Mouse (Mus musculus): ENCODE measurements around the gene Agps. TPM values are rescaled to one million over a fixed set of nuclear protein-coding genes. Genes with fewer than 3 reads are reported as not detected.

Gene Agps
- polyA plus RNA-seq, 1 experiment, result 18.2 TPM

GRCm38 (mm10) chr2:75819796-75820195 lies 12.2 kb upstream of the Agps start:
- H3K4me2 ChIP-seq (ENCODE audit: low read depth), result no peak overlapping the region
- no peak overlapping the region for H3K4me3 ChIP-seq
- no peaks in the 10 kb centered on the region for H3K36me3 ChIP-seq (ENCODE audit: control insufficient read depth, insufficient read depth)
- TF ChIP-seq SRF (IDR thresholded peaks at IDR 0.05; ENCODE audit: control insufficient read depth, insufficient read length, low read depth) (no peak), TCF3 (IDR thresholded peaks at IDR 0.05; ENCODE audit: insufficient read length, low read depth) (no peak), USF1 (IDR thresholded peaks at IDR 0.05; ENCODE audit: low read depth) (no peak), CEBPB (IDR thresholded peaks at IDR 0.05; ENCODE audit: insufficient read depth, poor library complexity, severe bottlenecking) (no peak), MAX (IDR thresholded peaks at IDR 0.05; ENCODE audit: low read depth) (no peak), POLR2AphosphoS2 (IDR thresholded peaks at IDR 0.05; ENCODE audit: insufficient read length, low read depth) (no peak), MYOG (IDR thresholded peaks at IDR 0.05; ENCODE audit: control insufficient read depth in 1 of 3, insufficient read depth in 1 of 3, insufficient read length in 2 of 3, low read depth in 2 of 3) (no peak), REST (IDR thresholded peaks at IDR 0.05; ENCODE audit: insufficient read depth, insufficient read length) (no peak)
- no peaks in the 10 kb centered on the region for H3K79me2 ChIP-seq (ENCODE audit: control insufficient read depth, insufficient read depth)
- peaks cover 12% of the 10 kb centered on the region for H3K27me3 ChIP-seq (ENCODE audit: control insufficient read depth, insufficient read depth, insufficient read length)
- H3ac ChIP-seq (ENCODE audit: control insufficient read depth, insufficient read length), result no peak overlapping the region

- H3K27me3 ChIP-seq (ENCODE audit: control insufficient read depth, insufficient read depth, insufficient read length), result no peaks in the 10 kb centered on the region
- no peaks in the 10 kb centered on the region for H3K79me2 ChIP-seq (ENCODE audit: control insufficient read depth, insufficient read depth)
- H3K4me3 ChIP-seq, result no peak overlapping the region
- no peak overlapping the region for H3K4me2 ChIP-seq (ENCODE audit: low read depth)
- no peak for TF ChIP-seq E2F4 (IDR thresholded peaks at IDR 0.05; ENCODE audit: insufficient read depth)
- no peak for TF ChIP-seq MYOD1 (IDR thresholded peaks at IDR 0.05; ENCODE audit: control insufficient read depth in 1 of 3, insufficient read length in 2 of 3, low read depth in 2 of 3)
- TF ChIP-seq USF1 (IDR thresholded peaks at IDR 0.05; ENCODE audit: low read depth), result no peak
- TF ChIP-seq SRF (IDR thresholded peaks at IDR 0.05; ENCODE audit: control insufficient read depth, insufficient read length, low read depth), result no peak
- no peak for TF ChIP-seq CEBPB (IDR thresholded peaks at IDR 0.05; ENCODE audit: insufficient read depth, poor library complexity, severe bottlenecking)
- TF ChIP-seq MAX (IDR thresholded peaks at IDR 0.05; ENCODE audit: low read depth), result no peak
- no peak for TF ChIP-seq POLR2A (IDR thresholded peaks at IDR 0.05; ENCODE audit: insufficient read length, low read depth)
- TF ChIP-seq REST (IDR thresholded peaks at IDR 0.05; ENCODE audit: insufficient read depth, insufficient read length), result no peak
- no peaks in the 10 kb centered on the region for H3K36me3 ChIP-seq (ENCODE audit: control insufficient read depth, insufficient read depth)
- no peak overlapping the region for H3ac ChIP-seq (ENCODE audit: control insufficient read depth, insufficient read length)
These were observed 9.8 kb upstream of the Agps start for GRCm38 (mm10) chr2:75821971-75822751.

- TF ChIP-seq TCF12 (IDR thresholded peaks at IDR 0.05; ENCODE audit: insufficient read depth, poor library complexity, severe bottlenecking), result no peak
- TF ChIP-seq POLR2A (IDR thresholded peaks at IDR 0.05; ENCODE audit: insufficient read length, low read depth), result no peak
- no peak for TF ChIP-seq SRF (IDR thresholded peaks at IDR 0.05; ENCODE audit: control insufficient read depth, insufficient read length, low read depth)
- no peak for TF ChIP-seq MYOG (IDR thresholded peaks at IDR 0.05; ENCODE audit: control insufficient read depth in 1 of 3, insufficient read depth in 1 of 3, insufficient read length in 2 of 3, low read depth in 2 of 3)
- Histone ChIP-seq H3K36me3 (ENCODE audit: control insufficient read depth, insufficient read depth) (no peaks in the 10 kb centered on the region), H3ac (ENCODE audit: control insufficient read depth, insufficient read length) (no peak overlapping the region), H3K79me2 (ENCODE audit: control insufficient read depth, insufficient read depth) (no peaks in the 10 kb centered on the region), H3K4me3 (no peak overlapping the region), H3K4me2 (ENCODE audit: low read depth) (no peak overlapping the region), H3K27me3 (ENCODE audit: control insufficient read depth, insufficient read depth, insufficient read length) (no peaks in the 10 kb centered on the region)
These were observed 8.2 kb upstream of the Agps start for GRCm38 (mm10) chr2:75823736-75824135.

- Histone ChIP-seq H3K79me2 (ENCODE audit: control insufficient read depth, insufficient read depth) (no peaks in the 10 kb centered on the region), H3K36me3 (ENCODE audit: control insufficient read depth, insufficient read depth) (no peaks in the 10 kb centered on the region), H3ac (ENCODE audit: control insufficient read depth, insufficient read length) (no peak overlapping the region), H3K27me3 (ENCODE audit: control insufficient read depth, insufficient read depth, insufficient read length) (no peaks in the 10 kb centered on the region), H3K4me2 (ENCODE audit: low read depth) (no peak overlapping the region), H3K4me3 (no peak overlapping the region)
- TF ChIP-seq E2F4 (IDR thresholded peaks at IDR 0.05; ENCODE audit: insufficient read depth) (no peak), MYOD1 (IDR thresholded peaks at IDR 0.05; ENCODE audit: control insufficient read depth in 1 of 3, insufficient read length in 2 of 3, low read depth in 2 of 3) (no peak), REST (IDR thresholded peaks at IDR 0.05; ENCODE audit: insufficient read depth, insufficient read length) (no peak), POLR2AphosphoS2 (IDR thresholded peaks at IDR 0.05; ENCODE audit: insufficient read length, low read depth) (no peak), USF1 (IDR thresholded peaks at IDR 0.05; ENCODE audit: low read depth) (no peak), CEBPB (IDR thresholded peaks at IDR 0.05; ENCODE audit: insufficient read depth, poor library complexity, severe bottlenecking) (no peak), TCF3 (IDR thresholded peaks at IDR 0.05; ENCODE audit: insufficient read length, low read depth) (no peak), POLR2A (IDR thresholded peaks at IDR 0.05; ENCODE audit: insufficient read length, low read depth) (no peak), MYOG (IDR thresholded peaks at IDR 0.05; ENCODE audit: control insufficient read depth in 1 of 3, insufficient read depth in 1 of 3, insufficient read length in 2 of 3, low read depth in 2 of 3) (no peak), SRF (IDR thresholded peaks at IDR 0.05; ENCODE audit: control insufficient read depth, insufficient read length, low read depth) (no peak), MAX (IDR thresholded peaks at IDR 0.05; ENCODE audit: low read depth) (no peak), TCF12 (IDR thresholded peaks at IDR 0.05; ENCODE audit: insufficient read depth, poor library complexity, severe bottlenecking) (no peak)
These were observed 7.8 kb upstream of the Agps start for GRCm38 (mm10) chr2:75824144-75824543.

GRCm38 (mm10) chr2:75824846-75825245 lies 7.1 kb upstream of the Agps start:
- Histone ChIP-seq H3K79me2 (ENCODE audit: control insufficient read depth, insufficient read depth) (no peaks in the 10 kb centered on the region), H3K4me2 (ENCODE audit: low read depth) (no peak overlapping the region), H3K36me3 (ENCODE audit: control insufficient read depth, insufficient read depth) (no peaks in the 10 kb centered on the region), H3K4me3 (no peak overlapping the region), H3K27me3 (ENCODE audit: control insufficient read depth, insufficient read depth, insufficient read length) (no peaks in the 10 kb centered on the region), H3ac (ENCODE audit: control insufficient read depth, insufficient read length) (no peak overlapping the region)
- TF ChIP-seq MYOG (IDR thresholded peaks at IDR 0.05; ENCODE audit: control insufficient read depth in 1 of 3, insufficient read depth in 1 of 3, insufficient read length in 2 of 3, low read depth in 2 of 3) (no peak), CEBPB (IDR thresholded peaks at IDR 0.05; ENCODE audit: insufficient read depth, poor library complexity, severe bottlenecking) (no peak), MYOD1 (IDR thresholded peaks at IDR 0.05; ENCODE audit: control insufficient read depth in 1 of 3, insufficient read length in 2 of 3, low read depth in 2 of 3) (no peak), REST (IDR thresholded peaks at IDR 0.05; ENCODE audit: insufficient read depth, insufficient read length) (no peak), USF1 (IDR thresholded peaks at IDR 0.05; ENCODE audit: low read depth) (no peak), E2F4 (IDR thresholded peaks at IDR 0.05; ENCODE audit: insufficient read depth) (no peak), POLR2A (IDR thresholded peaks at IDR 0.05; ENCODE audit: insufficient read length, low read depth) (no peak), TCF3 (IDR thresholded peaks at IDR 0.05; ENCODE audit: insufficient read length, low read depth) (no peak), SRF (IDR thresholded peaks at IDR 0.05; ENCODE audit: control insufficient read depth, insufficient read length, low read depth) (no peak), TCF12 (IDR thresholded peaks at IDR 0.05; ENCODE audit: insufficient read depth, poor library complexity, severe bottlenecking) (no peak), POLR2AphosphoS2 (IDR thresholded peaks at IDR 0.05; ENCODE audit: insufficient read length, low read depth) (no peak), MAX (IDR thresholded peaks at IDR 0.05; ENCODE audit: low read depth) (no peak)
